Mouse (Mus musculus) E14TG2a.4 (cell line): Measurements from ENCODE around the gene Prf1.

Experiments
- H3K27me3 ChIP-seq: 2 replicates; pipeline ENCODE4 v1.6.1; 2014; ENCODE audit warnings: low read length, control low read depth; ENCODE audit not compliant: insufficient read depth
- H3K36me3 ChIP-seq: 2 replicates; pipeline ENCODE4 v1.6.1; 2014; ENCODE audit warnings: low read length, control low read depth; ENCODE audit not compliant: insufficient read depth
- H3K4me1 ChIP-seq: replicated peaks from 2 replicates; pipeline ENCODE4 v1.6.1; 2014; ENCODE audit warnings: low read depth, low read length, control low read depth
- H3K4me3 ChIP-seq: replicated peaks from 2 replicates; pipeline ENCODE4 v1.5.1; 2014; ENCODE audit warnings: mild to moderate bottlenecking, low read length
- H3K9me3 ChIP-seq: 2 replicates; pipeline ENCODE4 v1.6.1; 2014; ENCODE audit warnings: low read length, control low read depth
- CTCF ChIP-seq: conservative IDR thresholded peaks from 2 replicates; pipeline ENCODE4 v1.5.1; 2014; ENCODE audit warnings: low read length
- NANOG ChIP-seq: IDR thresholded peaks from 2 replicates; pipeline ENCODE4 v1.6.1; 2014; ENCODE audit warnings: borderline replicate concordance, low read length, mixed read lengths
- POU5F1 ChIP-seq: IDR thresholded peaks from 2 replicates; pipeline ENCODE4 v1.6.1; 2014; ENCODE audit warnings: low read length, borderline replicate concordance

Gene Prf1

GRCm38 (mm10) chr10:61296713-61297445 lies 754 bp upstream of the Prf1 start:
- Histone ChIP-seq H3K4me1 (peaks cover 11% of the 10 kb centered on the region), H3K36me3 (no peaks in the 10 kb centered on the region), H3K9me3 (no peaks in the 10 kb centered on the region), H3K27me3 (peaks cover 27% of the 10 kb centered on the region), H3K4me3 (no peak overlapping the region)
- TF ChIP-seq CTCF, result no peak
- no peak for TF ChIP-seq NANOG
- TF ChIP-seq POU5F1, result no peak

- no peak overlapping the region for H3K4me3 ChIP-seq
Observed at GRCm38 (mm10) chr10:61300996-61301395, 3.4 kb downstream of the Prf1 start.

GRCm38 (mm10) chr10:61304046-61304445 lies 6.4 kb downstream of the Prf1 start:
- TF ChIP-seq NANOG, result no peak
- Histone ChIP-seq H3K27me3 (0 out of 2 replicates have a peak, but pooled peaks cover 2% of the 10 kb centered on the region), H3K4me1 (peaks cover 19% of the 10 kb centered on the region), H3K36me3 (no peaks in the 10 kb centered on the region), H3K4me3 (no peak overlapping the region), H3K9me3 (no peaks in the 10 kb centered on the region)

More at GRCm38 (mm10) chr10:61300996-61301395, 3.4 kb downstream of the Prf1 start:
- Histone ChIP-seq H3K27me3 (peaks cover 19% of the 10 kb centered on the region), H3K36me3 (no peaks in the 10 kb centered on the region), H3K9me3 (no peaks in the 10 kb centered on the region), H3K4me1 (peaks cover 11% of the 10 kb centered on the region)
- TF ChIP-seq POU5F1 (no peak), CTCF (no peak)

GRCm38 (mm10) chr10:61305928-61306590 lies 8.4 kb downstream of the Prf1 start:
- TF ChIP-seq NANOG, result no peak
- Histone ChIP-seq H3K36me3 (no peaks in the 10 kb centered on the region), H3K4me3 (no peak overlapping the region), H3K27me3 (no peaks in the 10 kb centered on the region; the same call in 1 of the 2 replicates), H3K9me3 (no peaks in the 10 kb centered on the region), H3K4me1 (peaks cover 20% of the 10 kb centered on the region)

GRCm38 (mm10) chr10:61308706-61309320 lies 11.2 kb downstream of the Prf1 start:
- Histone ChIP-seq H3K4me1 (peaks cover 37% of the 10 kb centered on the region), H3K36me3 (no peaks in the 10 kb centered on the region), H3K4me3 (no peak overlapping the region), H3K27me3 (peaks cover 5% of the 10 kb centered on the region; the same call in 1 of the 2 replicates), H3K9me3 (no peaks in the 10 kb centered on the region)
- no peak for TF ChIP-seq NANOG
- TF ChIP-seq POU5F1, result no peak
- no peak for TF ChIP-seq CTCF

- peaks cover 5% of the 10 kb centered on the region; the same call in 1 of the 2 replicates for H3K27me3 ChIP-seq
- no peaks in the 10 kb centered on the region for H3K9me3 ChIP-seq
- TF ChIP-seq CTCF (no peak), POU5F1 (no peak), NANOG (no peak)
Observed at GRCm38 (mm10) chr10:61312159-61312558, 14.5 kb downstream of the Prf1 start.

GRCm38 (mm10) chr10:61312754-61313153 lies 15.1 kb downstream of the Prf1 start:
- TF ChIP-seq NANOG (no peak), POU5F1 (no peak), CTCF (no peak)
- Histone ChIP-seq H3K9me3 (no peaks in the 10 kb centered on the region), H3K4me3 (no peak overlapping the region), H3K27me3 (peaks cover 5% of the 10 kb centered on the region; the same call in 1 of the 2 replicates), H3K36me3 (no peaks in the 10 kb centered on the region), H3K4me1 (peaks cover 71% of the 10 kb centered on the region)

More at GRCm38 (mm10) chr10:61312159-61312558, 14.5 kb downstream of the Prf1 start:
- Histone ChIP-seq H3K4me1 (peaks cover 65% of the 10 kb centered on the region), H3K36me3 (no peaks in the 10 kb centered on the region), H3K4me3 (no peak overlapping the region)

- H3K27me3 ChIP-seq, result peaks cover 5% of the 10 kb centered on the region; the same call in 1 of the 2 replicates
- H3K4me3 ChIP-seq, result no peak overlapping the region
- H3K4me1 ChIP-seq, result peaks cover 76% of the 10 kb centered on the region
- peaks cover 4% of the 10 kb centered on the region; the same call in 1 of the 2 replicates for H3K36me3 ChIP-seq
- TF ChIP-seq NANOG (no peak), POU5F1 (no peak), CTCF (no peak)
- H3K9me3 ChIP-seq, result no peaks in the 10 kb centered on the region
Observed at GRCm38 (mm10) chr10:61313750-61314149, 16.1 kb downstream of the Prf1 start.
